Mouse (Mus musculus) cerebellum, postnatal 14 days (tissue): ENCODE measurements around the gene Gm10181.
A peak's percentile ranks its signal among the peaks of the same experiment; 100 is the strongest.
"Not testable (repeated sequence)": the region's sequence is repeated elsewhere in the genome, so short reads cannot be mapped to it uniquely, and the experiment has no call there.

ENCODE experiments used
- DNase-seq, 2 experiments: peaks; one replicate each; pipeline ENCODE4 v3.0.0; 2021; ENCODE audit warnings: mixed read lengths in 2 of 2

The Gm10181 gene

DNA sequence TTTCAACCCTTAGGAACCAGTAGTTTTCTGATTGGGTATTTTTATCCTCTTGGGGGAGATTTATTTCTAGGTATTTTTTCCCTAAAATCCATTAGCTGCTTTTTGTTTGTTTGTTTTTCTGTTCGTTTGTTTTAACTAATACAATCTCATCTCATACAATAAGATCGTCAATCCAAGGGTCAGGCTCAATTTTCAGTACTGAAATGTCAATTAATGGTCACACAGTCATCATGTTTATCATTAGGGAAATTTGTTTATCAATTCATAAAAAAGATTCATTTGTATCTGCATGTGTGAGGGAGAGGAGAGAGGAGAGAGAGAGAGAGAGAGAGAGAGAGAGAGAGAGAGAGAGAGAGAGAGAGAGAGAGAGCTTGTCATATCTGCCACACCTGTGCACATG lies at the start of gene Gm10181:
TSS of gene Gm10181 (plus strand) at position 301 of the 400 bp plus-strand sequence.
- no peak for DNase-seq

DNA sequence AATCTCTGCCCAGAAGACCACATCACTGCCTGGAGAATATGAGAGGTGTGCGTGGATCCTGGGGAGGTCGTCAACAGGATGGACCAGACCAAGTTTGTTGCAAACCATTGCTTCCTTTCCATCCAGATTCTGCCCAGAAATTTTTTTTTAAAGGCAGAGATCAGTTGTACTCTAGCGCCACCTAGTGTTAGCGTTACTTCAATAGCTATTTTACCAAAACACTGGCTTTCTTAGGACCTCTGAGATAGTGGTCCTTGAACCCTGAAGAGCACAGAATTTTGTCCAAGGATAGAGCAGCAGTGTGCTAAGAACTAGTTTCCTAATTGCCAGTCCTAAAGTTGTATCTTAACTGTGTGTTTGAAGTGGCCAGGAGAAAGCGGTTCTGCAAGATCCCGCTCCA lies 47.6 kb upstream of the Gm10181 start:
- DNase-seq = peak; percentile 71 to 73

DNA sequence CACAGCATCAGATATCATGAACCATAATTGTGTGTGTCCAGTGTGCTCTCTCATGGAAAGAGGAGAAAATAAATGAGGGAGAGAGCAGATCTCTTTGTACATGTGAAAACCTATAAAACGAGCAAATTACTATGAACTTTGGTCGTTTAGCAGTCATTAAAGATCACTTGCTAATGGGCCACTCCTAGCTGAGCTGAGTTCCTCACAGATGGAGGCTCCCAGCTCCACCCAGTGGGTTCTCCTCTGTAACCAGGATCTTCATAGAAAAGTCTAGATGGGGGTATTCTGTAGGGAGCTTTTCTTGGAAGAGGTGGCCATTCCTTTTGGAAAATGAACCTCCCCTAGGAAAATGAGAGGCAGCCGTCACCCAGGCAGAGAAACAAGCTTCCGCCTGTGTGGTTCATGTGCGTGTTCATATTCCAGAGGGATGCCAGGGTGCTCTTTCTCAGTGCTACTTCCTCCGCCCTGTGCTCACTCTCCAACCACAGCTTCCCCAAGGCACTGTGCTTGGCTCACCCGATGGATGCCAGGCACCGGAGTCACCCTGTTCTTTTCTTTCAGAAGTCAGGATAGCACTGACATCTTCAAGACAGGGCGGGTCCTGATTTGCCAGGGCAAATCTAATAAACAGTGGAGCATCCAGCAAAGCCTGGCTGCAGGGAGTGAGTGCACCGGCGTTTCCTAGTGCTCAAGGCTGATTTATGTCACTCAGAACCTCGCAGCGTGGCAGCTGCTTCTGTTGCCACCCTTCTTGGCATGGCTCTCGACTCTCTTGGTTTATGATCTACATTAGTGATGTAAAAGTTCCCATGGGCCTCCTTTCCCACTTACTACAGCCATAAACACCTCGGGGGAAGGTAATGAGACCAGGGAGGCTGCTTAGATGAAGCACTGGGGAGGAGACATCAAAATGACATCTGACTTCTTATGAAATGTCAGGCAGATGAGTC lies 46.8 kb upstream of the Gm10181 start:
- DNase-seq = no peak

DNA sequence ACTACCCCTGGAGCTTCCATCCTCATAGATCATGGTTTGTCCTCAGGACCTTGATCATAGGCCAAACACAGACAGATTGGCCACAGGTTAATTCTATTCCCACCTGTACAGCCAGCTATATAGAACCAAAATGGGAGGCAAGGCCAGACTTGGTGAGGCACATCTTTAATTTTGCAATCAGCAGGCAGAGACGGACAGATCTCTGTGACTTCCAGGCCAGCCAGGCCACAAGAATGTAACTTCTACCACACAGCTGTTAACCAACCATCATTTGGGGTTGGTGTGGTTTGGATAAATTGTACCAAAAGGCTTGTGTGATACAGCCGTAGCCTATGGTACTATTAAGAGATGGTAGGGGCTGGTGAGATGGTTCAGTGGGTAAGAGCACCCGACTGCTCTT lies 44.9 kb upstream of the Gm10181 start:
- DNase-seq = no peak

DNA sequence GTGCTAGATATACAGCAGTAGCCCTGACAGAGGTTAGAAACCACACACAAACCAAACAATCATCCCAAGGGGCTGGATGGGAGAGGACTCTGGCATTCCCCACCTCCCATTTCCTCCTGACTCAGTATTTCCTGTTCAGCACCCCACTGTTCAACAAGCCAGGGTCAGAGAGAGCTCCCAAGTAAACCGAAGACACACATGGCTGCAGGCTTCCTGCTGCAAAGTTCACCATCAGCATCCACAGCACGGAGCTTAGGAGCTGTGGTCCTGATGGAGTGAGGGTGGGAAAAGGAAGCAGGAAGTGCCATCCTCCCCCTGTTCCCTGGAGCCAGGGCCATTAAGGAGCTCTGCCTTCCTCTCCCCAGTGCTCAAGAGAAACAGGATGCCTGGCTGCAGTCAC lies 40.9 kb upstream of the Gm10181 start:
- DNase-seq = no peak

DNA sequence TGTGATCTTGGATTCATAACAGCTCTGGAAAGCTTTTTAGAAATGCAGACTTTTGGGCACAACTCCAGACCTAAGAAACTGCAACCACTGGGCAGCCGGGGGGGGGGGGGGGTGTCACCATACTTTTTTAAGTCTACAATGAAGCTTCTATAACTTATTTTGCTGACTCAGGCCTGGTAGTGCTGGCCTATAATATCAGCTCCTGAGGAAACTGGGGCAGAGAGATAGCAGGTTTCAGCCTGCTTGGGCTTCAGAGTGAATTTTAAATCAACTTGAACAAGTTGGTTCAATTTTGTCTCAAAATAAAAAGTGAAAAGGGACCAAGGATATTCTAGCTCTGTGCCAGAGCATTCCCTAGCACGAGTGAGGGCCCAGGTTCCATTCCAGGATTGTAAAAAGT lies 40.3 kb upstream of the Gm10181 start:
- DNase-seq = no peak

DNA sequence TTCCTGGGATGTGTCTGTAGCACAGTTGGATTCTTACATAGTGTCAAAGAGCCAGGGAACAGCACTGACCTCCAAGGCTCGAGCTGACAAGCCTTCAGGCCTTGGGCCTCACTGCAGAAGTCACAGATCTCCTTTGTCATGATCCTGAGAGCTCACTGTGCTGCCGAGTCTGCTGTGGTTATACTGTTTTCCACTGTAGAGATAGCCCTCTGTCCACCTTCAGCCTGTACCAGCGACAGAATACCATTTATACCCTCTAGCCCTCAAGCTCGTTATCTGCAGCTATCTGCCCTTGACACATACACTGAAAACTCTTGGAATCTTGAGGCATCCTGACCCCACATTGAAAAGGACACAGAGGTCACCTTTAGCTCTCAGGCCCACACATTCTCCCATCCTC lies 37.3 kb upstream of the Gm10181 start:
- DNase-seq = no peak

DNA sequence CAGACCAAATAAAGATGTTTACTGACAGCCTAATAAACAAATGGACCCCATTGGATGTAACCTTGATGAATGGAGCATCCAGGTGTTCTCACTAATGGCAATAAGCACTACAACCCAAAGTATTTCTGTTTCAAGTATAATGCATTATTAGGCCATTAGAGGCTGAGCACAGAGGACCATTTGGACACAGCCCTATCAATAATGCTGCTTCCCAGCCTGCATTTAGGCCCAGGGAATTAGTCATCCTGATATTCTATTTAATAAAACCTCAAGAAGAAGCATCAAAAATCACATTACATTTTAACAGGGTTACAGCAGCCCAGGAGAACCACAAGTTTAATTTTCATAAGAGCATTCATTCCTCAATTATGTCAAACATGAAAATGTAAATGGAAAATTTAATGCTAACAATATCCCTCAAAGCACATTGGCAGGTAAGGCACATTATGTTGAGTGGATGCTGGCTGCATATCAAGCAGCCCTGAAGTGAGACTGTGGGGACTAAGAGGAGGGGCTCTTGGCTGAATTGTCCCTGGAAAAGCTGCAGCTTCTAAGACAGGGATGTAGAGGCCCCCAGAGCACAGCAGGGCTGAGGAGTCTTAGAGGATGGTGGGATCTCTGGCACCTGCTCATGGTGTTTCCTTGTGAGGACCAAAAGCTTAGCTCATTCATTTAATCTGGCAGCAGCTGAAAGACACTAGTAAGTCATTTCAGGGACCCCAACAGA lies 33.4 kb upstream of the Gm10181 start:
- DNase-seq = no peak

DNA sequence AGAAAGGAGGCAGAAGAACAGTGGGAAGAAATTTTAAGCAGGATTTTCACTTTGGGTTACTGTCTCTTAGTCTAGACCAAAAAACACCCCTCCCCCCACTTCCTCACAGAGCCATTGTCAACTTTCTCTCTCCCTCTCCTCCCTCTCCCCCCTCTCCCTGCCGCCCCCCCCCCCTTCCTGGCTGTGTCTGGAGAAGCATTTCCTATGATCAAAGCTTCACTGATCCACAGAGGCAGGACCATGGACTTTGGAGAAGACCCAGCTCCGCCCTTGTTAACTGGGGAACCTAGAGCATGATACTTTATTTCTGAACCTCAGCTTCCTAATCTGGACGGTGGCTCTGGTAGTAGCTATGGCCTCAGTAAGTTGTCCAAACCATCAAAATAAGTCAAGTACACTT lies 30.5 kb upstream of the Gm10181 start:
- no peak for DNase-seq

DNA sequence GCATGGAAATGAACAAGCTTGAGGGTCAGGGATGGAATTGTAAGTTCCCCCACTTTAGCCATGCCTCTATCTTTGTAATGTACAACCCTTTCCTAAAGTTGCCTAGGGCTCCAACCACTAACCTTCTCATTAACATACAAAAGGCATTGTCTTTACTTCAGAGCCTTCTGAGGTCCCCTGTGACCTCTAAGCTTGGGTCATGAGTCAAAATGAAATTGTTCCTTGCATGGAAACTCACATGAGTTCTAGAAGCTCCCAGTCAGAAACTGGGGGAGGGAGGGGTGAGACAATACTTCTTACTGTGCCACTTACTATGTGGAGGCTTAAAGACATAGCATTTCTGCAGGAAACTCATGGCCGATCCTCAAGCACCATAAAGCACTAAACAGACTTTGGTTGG lies 16.6 kb upstream of the Gm10181 start:
- DNase-seq = no peak

DNA sequence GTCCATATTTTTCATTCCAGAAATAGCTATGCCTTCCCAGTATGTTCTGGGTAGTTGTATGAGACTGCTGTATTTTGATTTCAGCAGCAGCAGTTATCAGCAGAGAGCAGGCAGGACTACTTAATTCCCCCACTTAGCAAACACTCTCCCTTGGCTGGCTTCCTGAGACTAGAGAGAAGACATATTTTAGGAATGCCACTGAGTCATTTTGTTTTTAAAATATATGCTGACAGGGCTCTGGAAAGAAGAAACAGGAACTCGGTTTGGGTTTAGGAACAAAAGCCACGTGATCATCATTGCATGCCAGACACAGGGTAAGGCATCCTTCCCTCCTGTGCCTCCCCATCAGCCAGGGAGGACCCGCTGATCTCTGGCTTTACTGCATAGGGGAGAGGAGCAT lies 13.2 kb upstream of the Gm10181 start:
- no peak for DNase-seq

DNA sequence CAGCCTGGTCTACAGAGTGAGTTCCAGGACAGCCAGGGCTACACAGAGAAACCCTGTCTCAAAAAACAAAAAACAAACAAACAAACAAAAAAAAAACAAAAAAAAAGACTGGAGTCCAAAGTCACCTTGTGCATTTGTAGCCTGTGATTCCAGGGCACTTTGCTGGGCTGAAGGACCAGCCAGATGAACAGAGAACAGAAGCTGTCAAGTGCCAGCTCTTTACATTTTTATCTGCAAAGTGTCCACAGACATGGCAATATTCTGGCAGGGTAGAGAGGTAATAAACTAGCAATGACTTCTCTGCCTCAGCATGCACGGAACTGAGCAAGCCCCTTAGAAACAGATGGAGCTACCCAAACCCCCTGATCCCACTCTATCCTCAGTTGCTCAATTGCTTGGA lies 12.7 kb upstream of the Gm10181 start:
- no peak for DNase-seq

DNA sequence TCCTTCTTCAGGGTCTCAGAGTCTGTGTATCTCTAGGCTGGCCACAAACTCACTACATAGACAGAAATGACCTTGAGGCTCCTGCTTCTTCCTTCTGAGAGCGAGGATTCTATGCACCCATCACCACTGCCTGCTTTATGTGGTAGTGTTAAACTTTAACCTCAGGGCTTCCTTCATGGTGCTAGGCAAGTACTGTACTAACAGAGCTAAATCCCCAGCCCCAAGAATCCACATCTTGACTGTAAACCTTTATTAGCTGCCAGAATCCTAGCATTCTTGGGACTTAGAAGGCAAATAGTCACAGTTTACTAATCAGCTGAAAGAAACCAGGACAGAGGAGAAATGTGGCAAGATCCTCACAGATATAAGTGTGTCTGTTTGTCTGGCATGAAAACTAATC lies 1.6 kb downstream of the Gm10181 start:
- DNase-seq = no peak

DNA sequence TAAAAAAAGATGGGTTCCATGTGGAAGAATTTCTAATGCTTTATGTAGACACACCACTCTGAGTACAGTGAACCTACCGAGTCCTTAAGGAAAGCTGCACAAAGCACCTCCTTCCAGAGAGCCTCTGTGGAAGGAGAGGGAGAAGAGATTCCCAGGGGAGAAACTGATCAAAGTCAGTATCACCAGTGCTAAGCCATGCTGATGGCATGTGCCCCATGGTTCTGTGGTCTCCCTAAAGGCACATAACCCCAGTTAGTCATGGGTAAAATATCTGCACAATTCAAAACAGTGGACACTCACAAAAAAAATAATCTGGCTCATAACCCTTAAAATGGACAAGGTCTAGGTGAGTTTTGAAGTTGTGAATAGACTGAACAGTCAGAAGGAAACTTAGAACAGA lies 13.7 kb downstream of the Gm10181 start:
- no peak for DNase-seq

DNA sequence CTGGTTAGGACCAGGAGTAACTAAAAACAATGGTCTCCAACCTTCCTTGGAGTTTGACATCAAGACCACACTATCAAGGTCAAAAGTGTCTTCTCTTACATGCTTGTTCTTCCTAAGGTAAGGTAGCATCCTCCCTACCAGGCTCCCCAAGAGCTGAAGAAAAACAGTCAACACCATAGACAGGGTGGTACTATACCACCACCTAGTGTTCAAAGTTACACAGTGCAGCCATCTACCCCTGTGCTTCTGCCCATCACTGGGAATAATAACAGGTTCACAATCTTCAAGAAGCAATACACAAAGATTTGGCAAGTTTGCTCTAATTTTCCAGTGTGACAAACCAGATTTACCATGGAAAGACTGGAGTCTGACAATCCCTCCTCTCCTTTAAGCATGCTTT lies 15.4 kb downstream of the Gm10181 start:
- peak; percentile 54 to 58 for DNase-seq

DNA sequence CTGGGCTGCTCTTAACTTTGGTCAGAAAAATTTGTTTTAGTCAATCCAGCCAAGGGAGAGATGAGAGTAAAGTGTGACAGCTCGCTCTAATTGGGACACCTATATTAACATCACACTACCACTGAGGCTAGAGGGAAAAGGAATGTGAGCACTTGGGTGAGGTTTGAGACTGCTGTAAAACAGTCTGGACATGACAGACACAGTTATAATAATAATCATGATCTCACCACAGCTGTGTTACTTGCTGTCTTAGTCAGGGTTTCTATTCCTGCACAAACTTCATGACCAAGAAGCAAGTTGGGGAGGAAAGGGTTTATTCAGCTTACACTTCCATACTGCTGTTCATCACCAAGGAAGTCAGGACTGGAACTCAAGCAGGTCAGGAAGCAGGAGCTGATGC lies 34.4 kb downstream of the Gm10181 start:
- not testable (repeated sequence) for DNase-seq

DNA sequence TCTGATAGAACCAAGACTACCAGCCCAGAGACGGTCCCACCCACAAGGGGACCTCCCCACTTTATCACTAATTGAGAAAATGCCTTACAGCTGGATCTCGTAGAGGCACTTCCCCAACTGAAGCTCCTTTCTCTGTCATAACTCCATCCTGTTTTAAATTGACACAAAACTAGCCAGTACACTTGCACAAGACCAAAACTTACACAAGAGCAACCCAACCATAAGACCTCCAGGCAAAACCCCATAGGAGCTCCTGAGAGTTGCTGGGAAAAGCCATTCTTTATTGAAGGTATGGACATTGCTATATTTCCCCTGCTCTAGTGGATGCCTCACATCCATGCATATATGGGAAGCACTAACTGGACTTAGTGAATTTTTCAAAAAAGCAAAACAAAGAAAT lies 34.8 kb downstream of the Gm10181 start:
- no peak for DNase-seq

DNA sequence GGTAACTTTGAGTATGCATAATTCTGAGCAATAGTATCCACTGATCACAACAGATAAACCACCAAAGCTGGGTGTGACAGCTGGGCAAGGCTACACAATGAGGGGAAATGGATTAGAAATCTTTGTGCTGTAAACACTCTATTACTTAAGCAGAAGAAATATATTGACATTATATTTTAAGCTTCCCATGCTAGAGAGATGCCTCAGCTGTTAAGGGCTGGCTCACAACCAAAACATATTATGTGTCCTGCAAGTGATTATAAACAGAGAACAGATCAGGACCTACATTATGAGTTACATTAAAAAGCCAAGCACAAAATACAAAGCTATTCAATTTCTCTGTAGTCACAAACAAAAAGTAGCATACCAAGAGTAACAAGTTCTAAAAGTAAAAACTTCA lies 43.0 kb downstream of the Gm10181 start:
- no peak for DNase-seq

DNA sequence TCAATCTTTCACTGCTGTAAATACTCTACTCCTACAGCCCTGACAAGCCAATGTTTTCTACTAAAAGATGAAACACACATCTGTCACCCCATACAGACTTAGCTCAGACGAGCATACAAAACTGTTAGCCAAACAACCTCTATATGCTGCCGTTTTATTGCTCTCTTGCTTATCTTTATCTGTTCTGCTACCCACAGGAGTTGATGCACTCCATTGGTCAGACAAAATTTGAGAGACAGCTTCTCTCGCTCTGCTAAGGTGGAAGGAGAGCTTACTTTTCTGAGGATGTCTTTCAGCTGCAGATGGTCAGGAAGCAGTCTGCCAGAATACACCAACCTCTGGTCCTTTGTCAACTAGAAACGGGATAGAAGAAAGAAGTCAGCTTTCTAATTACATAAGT lies 43.7 kb downstream of the Gm10181 start:
- no peak for DNase-seq

DNA sequence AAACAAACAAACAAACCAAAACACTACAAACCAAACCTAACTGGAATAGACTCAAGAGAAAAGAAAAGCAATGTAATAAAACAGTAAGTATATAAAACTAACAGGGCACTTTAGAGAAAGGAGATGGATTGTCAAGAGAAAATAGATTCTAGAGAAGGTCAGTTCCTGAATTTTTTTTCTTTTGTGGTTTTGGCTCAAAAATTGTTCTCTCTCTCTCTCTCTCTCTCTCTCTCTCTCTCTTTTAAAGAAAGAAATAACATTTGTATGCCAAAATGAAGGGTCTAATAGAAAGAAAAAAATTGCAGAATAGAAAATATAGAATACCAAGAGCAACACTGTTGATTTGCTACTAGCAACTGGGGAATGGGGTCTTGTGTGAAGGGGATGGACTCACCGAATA lies 49.7 kb downstream of the Gm10181 start:
- DNase-seq = no peak
